Mouse (Mus musculus) megakaryocyte, embryonic 14.5 days (primary cell): ENCODE results near the gene Slc22a8.

Experiments used
- FLI1 ChIP-seq: IDR thresholded peaks from 2 replicates; pipeline ENCODE4 v1.6.1; 2012; ENCODE audit warnings: low read length, inconsistent platforms, mixed read lengths
- GATA1 ChIP-seq: IDR thresholded peaks from 3 replicates; pipeline ENCODE4 v1.6.1; 2012; ENCODE audit warnings: mixed read lengths, low read length, inconsistent platforms, borderline replicate concordance

- TF ChIP-seq GATA1 (no peak), FLI1 (no peak)
Observed at GRCm38 (mm10) chr19:8642086-8642485, 51.0 kb downstream of the Slc22a8 start.
